In the genomic region with DNA sequence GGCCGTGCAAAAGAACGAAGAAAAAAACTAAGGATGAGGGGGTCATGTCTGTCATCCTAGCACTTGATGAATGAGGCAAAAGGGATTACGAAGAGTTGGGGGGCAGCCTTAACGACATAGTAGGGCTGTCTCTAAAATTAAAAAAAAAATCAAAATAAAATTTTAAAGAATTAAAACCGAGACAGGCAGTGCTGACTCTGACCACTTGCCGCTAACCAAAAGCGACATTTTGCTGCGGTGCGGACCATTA, we compare ENCODE assay signal across 8 mouse cellular contexts. TPM values are rescaled to one million over a fixed set of nuclear protein-coding genes. Genes with fewer than 3 reads are reported as not detected.
A peak's percentile ranks its signal among the peaks of the same experiment; 100 is the strongest.
DNase-seq lines count a peak whose midpoint lies in the region; ATAC-seq and TF ChIP-seq lines count a peak whose summit lies in the region.

No protein-coding gene starts in this region.

- peak overlapping the region; percentile 69 for H3K9ac ChIP-seq in CH12.LX (ENCODE audit: insufficient read depth, low read depth)
- peak overlapping the region; percentile 70 for H3K9ac ChIP-seq in forebrain, embryonic 16.5 days (replicated peaks; ENCODE audit: low read depth, low read length)
- H3K9ac ChIP-seq in liver, embryonic 16.5 days (ENCODE audit: low read depth, low read length) = peak overlapping the region; percentile 71

- TF ChIP-seq RAD21 in CH12.LX (IDR thresholded peaks at IDR 0.05; ENCODE audit: low read depth, low read length) = no peak

- DNase-seq in heart, embryonic 10.5 days (ENCODE audit: low spot score) = no peak
- DNase-seq in heart, postnatal 4 days = no peak
- DNase-seq in CH12.LX (ENCODE audit: extremely low read depth) = no peak
- DNase-seq in urinary bladder, postnatal 25 days (ENCODE audit: low spot score) = no peak
- DNase-seq in urinary bladder, postnatal 4 days (ENCODE audit: low spot score in 2 of 2) = no peak
- DNase-seq in adipocyte (ENCODE audit: low spot score) = no peak

- no peaks in the 10 kb centered on the region for H3K9me3 ChIP-seq in heart, embryonic 10.5 days
- no peaks in the 10 kb centered on the region for H3K9me3 ChIP-seq in CH12.LX (replicated peaks; ENCODE audit: low read length)
- no peaks in the 10 kb centered on the region for H3K9me3 ChIP-seq in forebrain, embryonic 16.5 days (ENCODE audit: control insufficient read depth, low read length)
- H3K9me3 ChIP-seq in liver, embryonic 16.5 days (replicated peaks; ENCODE audit: control insufficient read depth, low read length) = no peaks in the 10 kb centered on the region

- TF ChIP-seq POLR2A in CH12.LX (IDR thresholded peaks at IDR 0.05; ENCODE audit: low read depth, low read length) = no peak; the same call in 1 of the 2 replicates

- H3K4me3 ChIP-seq in heart, embryonic 10.5 days = peak overlapping the region; percentile 91
- H3K4me3 ChIP-seq in CH12.LX (replicated peaks in 1 of 3; ENCODE audit: low read depth in 2 of 3, low read length in 2 of 3, poor library complexity in 1 of 3) = peak overlapping the region; percentile 63 to 87 (median 63)
- H3K4me3 ChIP-seq in forebrain, embryonic 16.5 days (replicated peaks; ENCODE audit: low read length) = peak overlapping the region; percentile 66
- peak overlapping the region; percentile 86 for H3K4me3 ChIP-seq in liver, embryonic 16.5 days (ENCODE audit: low read depth, low read length)

- TF ChIP-seq EP300 in CH12.LX (IDR thresholded peaks at IDR 0.05; ENCODE audit: low read length) = no peak

- in situ Hi-C loops in CH12.LX (cut with MboI; ENCODE audit: low pct_ligation_motif_present, low pct_unique_long_range_greater_than_20kb, low sequenced_read_pairs) = no loop called here

- H3K79me2 ChIP-seq in CH12.LX (replicated peaks; ENCODE audit: control insufficient read depth, extremely low read depth, insufficient read depth, poor library complexity, severe bottlenecking) = peaks cover 20% of the 10 kb centered on the region

- WGBS in heart, embryonic 10.5 days = 4% methylated on average over 9 of the region's 9 CpGs
- WGBS in forebrain, embryonic 16.5 days = 4% methylated on average over 9 of the region's 9 CpGs
- WGBS in liver, embryonic 16.5 days (ENCODE audit: insufficient replicate concordance) = 2% methylated on average over 9 of the region's 9 CpGs

- H3K27ac ChIP-seq in heart, embryonic 10.5 days = peak overlapping the region; percentile 96
- no peak overlapping the region for H3K27ac ChIP-seq in CH12.LX (ENCODE audit: insufficient read depth, low read depth)
- H3K27ac ChIP-seq in forebrain, embryonic 16.5 days (ENCODE audit: low read length) = peak overlapping the region; percentile 99
- H3K27ac ChIP-seq in liver, embryonic 16.5 days (ENCODE audit: low read length) = peak overlapping the region; percentile 98

- dilution Hi-C loops in CH12.LX (cut with MboI; ENCODE audit: extremely low pct_ligation_motif_present, extremely low pct_unique_long_range_greater_than_20kb, low sequenced_read_pairs) = no loop called here

- no peak for ATAC-seq in forebrain, embryonic 16.5 days
- ATAC-seq in liver, embryonic 16.5 days (ENCODE audit: low read depth) = no peak

- peaks cover 7% of the 10 kb centered on the region; the same call in 1 of the 2 replicates for H3K36me3 ChIP-seq in heart, embryonic 10.5 days
- H3K36me3 ChIP-seq in CH12.LX (replicated peaks in 1 of 2; ENCODE audit: control insufficient read depth in 1 of 2, insufficient read depth in 1 of 2, low read length in 1 of 2) = peaks cover 3 to 30% of the 10 kb centered on the region in 2 experiments
- H3K36me3 ChIP-seq in forebrain, embryonic 16.5 days (ENCODE audit: control insufficient read depth, insufficient read depth) = no peaks in the 10 kb centered on the region
- H3K36me3 ChIP-seq in liver, embryonic 16.5 days (ENCODE audit: control insufficient read depth, insufficient read depth) = no peaks in the 10 kb centered on the region

- H3K4me1 ChIP-seq in heart, embryonic 10.5 days = peaks cover 53% of the 10 kb centered on the region
- peaks cover 20 to 41% of the 10 kb centered on the region in 2 experiments for H3K4me1 ChIP-seq in CH12.LX (ENCODE audit: control insufficient read depth in 1 of 2, insufficient read depth in 2 of 2)
- peaks cover 26% of the 10 kb centered on the region for H3K4me1 ChIP-seq in forebrain, embryonic 16.5 days (replicated peaks; ENCODE audit: control insufficient read depth, insufficient read depth, low read length)
- peaks cover 41% of the 10 kb centered on the region for H3K4me1 ChIP-seq in liver, embryonic 16.5 days (ENCODE audit: control insufficient read depth, low read depth, low read length)

- no peaks in the 10 kb centered on the region for H3K27me3 ChIP-seq in heart, embryonic 10.5 days (ENCODE audit: insufficient read depth, poor library complexity, severe bottlenecking)
- no peaks in the 10 kb centered on the region for H3K27me3 ChIP-seq in CH12.LX (replicated peaks)
- H3K27me3 ChIP-seq in forebrain, embryonic 16.5 days (replicated peaks; ENCODE audit: control insufficient read depth, insufficient read depth, low read length) = no peaks in the 10 kb centered on the region
- no peaks in the 10 kb centered on the region for H3K27me3 ChIP-seq in liver, embryonic 16.5 days (ENCODE audit: control insufficient read depth, insufficient read depth, low read depth, low read length)

- peak overlapping the region; percentile 98 for H3K4me2 ChIP-seq in CH12.LX (ENCODE audit: insufficient read depth, low read depth, poor library complexity, severe bottlenecking)
- H3K4me2 ChIP-seq in forebrain, embryonic 16.5 days (ENCODE audit: low read length) = peak overlapping the region; percentile 86
- peak overlapping the region; percentile 82 for H3K4me2 ChIP-seq in liver, embryonic 16.5 days (ENCODE audit: low read depth, low read length)

- TF ChIP-seq CTCF in CH12.LX (conservative IDR thresholded peaks at IDR 0.05 in 1 of 2, IDR thresholded peaks at IDR 0.05 in 1 of 2; ENCODE audit: low read depth in 2 of 2, low read length in 2 of 2) = no peak

TF ChIP-seq in CH12.LX, 34 proteins besides CTCF, POLR2A, EP300 and RAD21:
- no peak for TF ChIP-seq MXI1 (IDR thresholded peaks at IDR 0.05; ENCODE audit: low read depth, low read length)
- no peak for TF ChIP-seq GABPA (IDR thresholded peaks at IDR 0.05; ENCODE audit: insufficient replicate concordance, low read depth, low read length)
- no peak for TF ChIP-seq IRF4 (IDR thresholded peaks at IDR 0.05; ENCODE audit: low read depth, low read length)

RNA-seq across cellular contexts. Expression of a gene that starts 1.0 kb away (rescaled TPM):
- 110 and 150 TPM in 2 replicates for polyA plus RNA-seq in heart, embryonic 10.5 days (2016; fragmentation: Nextera tagmentation; extraction: Ambion mirVana)
- total RNA-seq in heart, postnatal 4 days (2021) = 100 to 1,000 TPM; 142 to 162 TPM
- total RNA-seq in CH12.LX (2012; rRNA removed) (44.1 and 50.3 TPM in 2 replicates), CH12.LX (2014; rRNA removed) (44.3 and 50.1 TPM in 2 replicates)
- polyA plus RNA-seq in CH12.LX (2012; ENCODE audit: insufficient read length, low read depth) = 55.9 and 59.0 TPM in 2 replicates
- 91.3 and 96.9 TPM in 2 replicates for polyA plus RNA-seq in forebrain, embryonic 16.5 days (2015; fragmentation: Nextera tagmentation; extraction: Ambion mirVana)
- 5.0 and 9.8 TPM in 2 replicates for polyA plus RNA-seq in liver, embryonic 16.5 days (2015; fragmentation: Nextera tagmentation; extraction: Ambion mirVana)

RNA-seq across cellular contexts. Expression of a gene that starts 15.8 kb away (rescaled TPM):
- polyA plus RNA-seq in heart, embryonic 10.5 days (2016; fragmentation: Nextera tagmentation; extraction: Ambion mirVana) = 3.1 and 3.5 TPM in 2 replicates
- total RNA-seq in heart, postnatal 4 days (2021) = 1 to 10 TPM in 1 of 2 experiments, under 1 TPM in 1; 0.79 to 1.2 TPM
- total RNA-seq in CH12.LX (2012; rRNA removed) (1.8 and 2.2 TPM in 2 replicates), CH12.LX (2014; rRNA removed) (0.20 and 0.28 TPM in 2 replicates)
- 0.97 and 1.1 TPM in 2 replicates for polyA plus RNA-seq in CH12.LX (2012; ENCODE audit: insufficient read length, low read depth)
- 3.1 and 4.1 TPM in 2 replicates for polyA plus RNA-seq in forebrain, embryonic 16.5 days (2015; fragmentation: Nextera tagmentation; extraction: Ambion mirVana)
- polyA plus RNA-seq in liver, embryonic 16.5 days (2015; fragmentation: Nextera tagmentation; extraction: Ambion mirVana) = 1.2 and 1.5 TPM in 2 replicates

RNA-seq across cellular contexts. Expression of a gene that starts 18.9 kb away (rescaled TPM):
- polyA plus RNA-seq in heart, embryonic 10.5 days (2016; fragmentation: Nextera tagmentation; extraction: Ambion mirVana) = 5.8 and 9.3 TPM in 2 replicates
- 1 to 10 TPM; 2.6 to 2.9 TPM for total RNA-seq in heart, postnatal 4 days (2021)
- total RNA-seq in CH12.LX (2012; rRNA removed) (5.0 and 8.0 TPM in 2 replicates), CH12.LX (2014; rRNA removed) (5.8 and 6.6 TPM in 2 replicates)
- polyA plus RNA-seq in CH12.LX (2012; ENCODE audit: insufficient read length, low read depth) = 6.3 and 6.7 TPM in 2 replicates
- 6.4 and 6.7 TPM in 2 replicates for polyA plus RNA-seq in forebrain, embryonic 16.5 days (2015; fragmentation: Nextera tagmentation; extraction: Ambion mirVana)
- 3.2 and 3.7 TPM in 2 replicates for polyA plus RNA-seq in liver, embryonic 16.5 days (2015; fragmentation: Nextera tagmentation; extraction: Ambion mirVana)

RNA-seq across cellular contexts. Expression of a gene that starts 18.9 kb away (rescaled TPM):
- 97.4 and 97.9 TPM in 2 replicates for polyA plus RNA-seq in heart, embryonic 10.5 days (2016; fragmentation: Nextera tagmentation; extraction: Ambion mirVana)
- 10 to 100 TPM; 27.0 to 30.4 TPM for total RNA-seq in heart, postnatal 4 days (2021)
- total RNA-seq in CH12.LX (2012; rRNA removed) (33.2 and 33.9 TPM in 2 replicates), CH12.LX (2014; rRNA removed) (17.8 and 18.5 TPM in 2 replicates)
- 81.2 and 89.9 TPM in 2 replicates for polyA plus RNA-seq in CH12.LX (2012; ENCODE audit: insufficient read length, low read depth)
- 69.9 and 77.2 TPM in 2 replicates for polyA plus RNA-seq in forebrain, embryonic 16.5 days (2015; fragmentation: Nextera tagmentation; extraction: Ambion mirVana)
- polyA plus RNA-seq in liver, embryonic 16.5 days (2015; fragmentation: Nextera tagmentation; extraction: Ambion mirVana) = 35.3 and 38.3 TPM in 2 replicates

RNA-seq across cellular contexts. Expression of a gene that starts 31.5 kb away (rescaled TPM):
- 94.1 and 120 TPM in 2 replicates for polyA plus RNA-seq in heart, embryonic 10.5 days (2016; fragmentation: Nextera tagmentation; extraction: Ambion mirVana)
- 10 to 100 TPM; 93.6 to 95.0 TPM for total RNA-seq in heart, postnatal 4 days (2021)
- total RNA-seq in CH12.LX (2012; rRNA removed) (49.1 and 52.8 TPM in 2 replicates), CH12.LX (2014; rRNA removed) (28.0 and 37.2 TPM in 2 replicates)
- polyA plus RNA-seq in CH12.LX (2012; ENCODE audit: insufficient read length, low read depth) = 44.6 and 48.0 TPM in 2 replicates
- polyA plus RNA-seq in forebrain, embryonic 16.5 days (2015; fragmentation: Nextera tagmentation; extraction: Ambion mirVana) = 92.2 and 93.1 TPM in 2 replicates
- 31.4 and 35.9 TPM in 2 replicates for polyA plus RNA-seq in liver, embryonic 16.5 days (2015; fragmentation: Nextera tagmentation; extraction: Ambion mirVana)
